Mouse (Mus musculus) olfactory bulb, adult 2 months (tissue): ENCODE data around the gene Dgcr2.

Source experiments
- CTCF ChIP-seq: fragments of 200-500 bp; IDR thresholded peaks from 2 replicates; pipeline ENCODE4 v1.5.1; 2012; ENCODE audit warnings: low read depth, mild to moderate bottlenecking, low read length, moderate library complexity; ENCODE audit not compliant: insufficient read depth
- POLR2A ChIP-seq: fragments of 200-500 bp; IDR thresholded peaks from 2 replicates; pipeline ENCODE4 v1.6.1; 2012; ENCODE audit warnings: mild to moderate bottlenecking, low read depth, low read length, moderate library complexity; ENCODE audit not compliant: insufficient read depth

DNA sequence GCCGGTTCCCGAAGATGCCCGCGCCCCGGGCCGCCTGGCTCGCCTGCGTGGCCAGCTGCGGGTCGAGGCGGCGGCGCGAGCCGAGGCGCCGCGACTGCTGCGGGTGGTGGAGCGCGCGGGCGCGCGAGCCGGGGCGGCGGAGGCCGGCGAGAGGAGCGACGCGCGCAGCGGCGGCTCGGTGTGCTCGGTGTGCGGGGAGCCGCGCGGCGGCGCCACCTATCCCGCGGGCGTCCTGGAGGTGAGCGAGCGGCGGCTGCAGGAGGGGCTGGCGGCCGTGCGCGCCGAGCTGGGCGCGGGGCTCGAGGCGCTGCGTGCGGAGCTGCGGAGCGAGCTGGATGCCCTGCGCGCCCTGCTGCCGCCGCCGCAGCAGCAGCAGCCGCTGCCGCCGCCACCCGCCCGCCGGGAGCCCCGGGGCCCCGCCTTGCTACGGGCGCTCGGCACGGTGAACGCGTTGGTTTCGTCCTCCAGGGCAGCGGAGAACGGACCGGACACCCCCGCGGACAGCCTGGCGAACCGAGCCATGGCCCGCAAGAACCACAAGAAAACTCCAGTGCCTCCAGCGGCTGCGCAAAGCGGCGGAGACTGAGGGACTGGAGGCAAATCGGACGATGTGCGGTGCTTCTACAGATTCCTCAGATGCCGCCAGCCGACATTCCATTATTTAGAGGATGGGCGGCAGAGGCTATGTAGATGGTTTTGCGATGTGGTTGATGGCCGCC is 64.5 kb downstream of the Dgcr2 start:
- TF ChIP-seq CTCF, result no peak
- no peak for TF ChIP-seq POLR2A
